Mouse (Mus musculus): ENCODE measurements around the gene Vill.

Gene Vill

GRCm38 (mm10) chr9:119052154-119052944, at the start of gene Vill:
TSS of gene Vill (plus strand) at chr9:119052778.
- in situ Hi-C loops (cut with MseI, MboI), result no loop called here

GRCm38 (mm10) chr9:119003990-119004702, 48.4 kb upstream of the Vill start:
- in situ Hi-C loops (cut with MseI, MboI), result no loop called here

- in situ Hi-C loops (cut with MseI, MboI), result no loop called here
Measured at GRCm38 (mm10) chr9:119004703-119005076, 47.9 kb upstream of the Vill start.

- in situ Hi-C loops (cut with MseI, MboI), result no loop called here
Measured at GRCm38 (mm10) chr9:119005303-119006029, 47.1 kb upstream of the Vill start.

- in situ Hi-C loops (cut with MseI, MboI), result no loop called here
Measured at GRCm38 (mm10) chr9:119007266-119007665, 45.3 kb upstream of the Vill start.

GRCm38 (mm10) chr9:119008871-119009270, 43.7 kb upstream of the Vill start:
- in situ Hi-C loops (cut with MseI, MboI), result no loop called here

- in situ Hi-C loops (cut with MseI, MboI), result no loop called here
Measured at GRCm38 (mm10) chr9:119010156-119010710, 42.3 kb upstream of the Vill start.

GRCm38 (mm10) chr9:119016785-119017507, 35.6 kb upstream of the Vill start:
- in situ Hi-C loops (cut with MseI, MboI), result no loop called here

GRCm38 (mm10) chr9:119021731-119022130, 30.8 kb upstream of the Vill start:
- in situ Hi-C loops (cut with MseI, MboI), result no loop called here

GRCm38 (mm10) chr9:119025263-119025662, 27.3 kb upstream of the Vill start:
- in situ Hi-C loops (cut with MseI, MboI), result loop anchor here (5.0 to 25.0 kb wide), 3 partner anchors 103 to 438 kb away; no protein-coding TSS in a partner anchor

- in situ Hi-C loops (cut with MseI, MboI), result loop anchor here (5.0 to 25.0 kb wide), 3 partner anchors 104 to 439 kb away; no protein-coding TSS in a partner anchor
Measured at GRCm38 (mm10) chr9:119025832-119026331, 26.7 kb upstream of the Vill start.

- in situ Hi-C loops (cut with MseI, MboI), result loop anchor here (5.0 to 25.0 kb wide), 3 partner anchors 105 to 440 kb away; no protein-coding TSS in a partner anchor
Measured at GRCm38 (mm10) chr9:119027337-119027736, 25.2 kb upstream of the Vill start.

- in situ Hi-C loops (cut with MseI, MboI), result loop anchor here (5.0 to 25.0 kb wide), 3 partner anchors 106 to 441 kb away; no protein-coding TSS in a partner anchor
Measured at GRCm38 (mm10) chr9:119028226-119029195, 24.1 kb upstream of the Vill start.

- in situ Hi-C loops (cut with MseI, MboI), result loop anchor here (5.0 to 25.0 kb wide), 3 partner anchors 107 to 442 kb away; no protein-coding TSS in a partner anchor
Measured at GRCm38 (mm10) chr9:119029568-119029967, 23.0 kb upstream of the Vill start.

GRCm38 (mm10) chr9:119031038-119031437, 21.5 kb upstream of the Vill start:
- in situ Hi-C loops (cut with MseI, MboI), result loop anchor here in 1 of 2 experiments (25.0 kb wide), 1 partner anchor 444 kb away; no protein-coding TSS in a partner anchor

- in situ Hi-C loops (cut with MseI, MboI), result loop anchor here in 1 of 2 experiments (25.0 kb wide), 1 partner anchor 444 kb away; no protein-coding TSS in a partner anchor
Measured at GRCm38 (mm10) chr9:119031772-119032171, 20.8 kb upstream of the Vill start.

GRCm38 (mm10) chr9:119032538-119032937, 20.0 kb upstream of the Vill start:
- in situ Hi-C loops (cut with MseI, MboI), result loop anchor here in 1 of 2 experiments (25.0 kb wide), 1 partner anchor 445 kb away; no protein-coding TSS in a partner anchor

- in situ Hi-C loops (cut with MseI, MboI), result loop anchor here in 1 of 2 experiments (25.0 kb wide), 1 partner anchor 446 kb away; no protein-coding TSS in a partner anchor
Measured at GRCm38 (mm10) chr9:119033111-119033921, 19.3 kb upstream of the Vill start.
